Mouse (Mus musculus) spleen, adult 12 weeks (tissue): Measurements from ENCODE around the gene Itpr2.

Experiments used
- DNase-seq: peaks from one replicate; pipeline ENCODE4 v3.0.0; 2022; ENCODE audit warnings: low spot score

Itpr2 gene

GRCm38 (mm10) chr6:146504459-146504858 is 2.4 kb upstream of the Itpr2 start:
- no peak for DNase-seq

- DNase-seq, result no peak
Observed at GRCm38 (mm10) chr6:146502856-146503255, 833 bp upstream of the Itpr2 start.

- peak; percentile 34 for DNase-seq
Observed at GRCm38 (mm10) chr6:146501316-146501865, 632 bp downstream of the Itpr2 start.

GRCm38 (mm10) chr6:146500771-146501170 is 1.3 kb downstream of the Itpr2 start:
- no peak for DNase-seq

GRCm38 (mm10) chr6:146500206-146500605 is 1.8 kb downstream of the Itpr2 start:
- no peak for DNase-seq

- DNase-seq, result no peak
Observed at GRCm38 (mm10) chr6:146499566-146499965, 2.5 kb downstream of the Itpr2 start.

GRCm38 (mm10) chr6:146498416-146498815 is 3.6 kb downstream of the Itpr2 start:
- DNase-seq, result no peak

GRCm38 (mm10) chr6:146497866-146498265 is 4.2 kb downstream of the Itpr2 start:
- DNase-seq, result no peak

- DNase-seq, result no peak
Observed at GRCm38 (mm10) chr6:146497435-146497834, 4.6 kb downstream of the Itpr2 start.

GRCm38 (mm10) chr6:146491680-146492079 is 10.3 kb downstream of the Itpr2 start:
- DNase-seq, result no peak

GRCm38 (mm10) chr6:146490416-146490960 is 11.5 kb downstream of the Itpr2 start:
- no peak for DNase-seq

GRCm38 (mm10) chr6:146489841-146490240 is 12.2 kb downstream of the Itpr2 start:
- no peak for DNase-seq

- no peak for DNase-seq
Observed at GRCm38 (mm10) chr6:146488749-146489148, 13.3 kb downstream of the Itpr2 start.

- no peak for DNase-seq
Observed at GRCm38 (mm10) chr6:146487079-146487478, 14.9 kb downstream of the Itpr2 start.

GRCm38 (mm10) chr6:146486073-146486472 is 15.9 kb downstream of the Itpr2 start:
- DNase-seq, result no peak

- DNase-seq, result no peak
Observed at GRCm38 (mm10) chr6:146481441-146481840, 20.6 kb downstream of the Itpr2 start.

GRCm38 (mm10) chr6:146480925-146481324 is 21.1 kb downstream of the Itpr2 start:
- no peak for DNase-seq

GRCm38 (mm10) chr6:146478888-146479683 is 22.9 kb downstream of the Itpr2 start:
- DNase-seq, result no peak

GRCm38 (mm10) chr6:146476865-146477264 is 25.2 kb downstream of the Itpr2 start:
- no peak for DNase-seq

GRCm38 (mm10) chr6:146474166-146474565 is 27.9 kb downstream of the Itpr2 start:
- no peak for DNase-seq

GRCm38 (mm10) chr6:146473216-146473955 is 28.6 kb downstream of the Itpr2 start:
- no peak for DNase-seq

- no peak for DNase-seq
Observed at GRCm38 (mm10) chr6:146470378-146470777, 31.6 kb downstream of the Itpr2 start.

- DNase-seq, result no peak
Observed at GRCm38 (mm10) chr6:146469936-146470335, 32.1 kb downstream of the Itpr2 start.
